Mouse (Mus musculus) cerebellum, adult 9-11 months (tissue): ENCODE results near the gene Kiss1r.

Source experiments
- DNase-seq: peaks from one replicate; pipeline ENCODE4 v3.0.0; 2022

Kiss1r gene

GRCm38 (mm10) chr10:79925785-79926490 lies 9.2 kb downstream of the Kiss1r start:
- peak; percentile 65 for DNase-seq

GRCm38 (mm10) chr10:79926491-79927323 lies 9.9 kb downstream of the Kiss1r start, which contains the start of gene Arid3a:
Gene Arid3a, plus strand, starts transcription at chr10:79927043.
- DNase-seq: peak; percentile 89

- DNase-seq: peak; percentile 73
These were observed 10.7 kb downstream of the Kiss1r start for GRCm38 (mm10) chr10:79927324-79928029.

- DNase-seq: peak; percentile 58
These were observed 11.4 kb downstream of the Kiss1r start for GRCm38 (mm10) chr10:79928030-79928694.

- DNase-seq: peak; percentile 61
These were observed 12.3 kb downstream of the Kiss1r start for GRCm38 (mm10) chr10:79928907-79929701.

GRCm38 (mm10) chr10:79929967-79930825 lies 13.4 kb downstream of the Kiss1r start:
- peak; percentile 56 for DNase-seq

- DNase-seq: no peak
These were observed 14.0 kb downstream of the Kiss1r start for GRCm38 (mm10) chr10:79930826-79931186.

GRCm38 (mm10) chr10:79931797-79932196 lies 15.0 kb downstream of the Kiss1r start:
- DNase-seq: peak; percentile 51

- DNase-seq: peak; percentile 79
These were observed 16.0 kb downstream of the Kiss1r start for GRCm38 (mm10) chr10:79932736-79933135.

- DNase-seq: peak; percentile 62
These were observed 16.4 kb downstream of the Kiss1r start for GRCm38 (mm10) chr10:79933145-79933679.

- peak; percentile 45 for DNase-seq
These were observed 17.1 kb downstream of the Kiss1r start for GRCm38 (mm10) chr10:79933861-79934260.

- peak; percentile 79 for DNase-seq
These were observed 17.5 kb downstream of the Kiss1r start for GRCm38 (mm10) chr10:79934272-79934721.

- no peak for DNase-seq
These were observed 18.2 kb downstream of the Kiss1r start for GRCm38 (mm10) chr10:79934794-79935569.

GRCm38 (mm10) chr10:79936284-79936910 lies 19.6 kb downstream of the Kiss1r start:
- DNase-seq: no peak

GRCm38 (mm10) chr10:79936911-79937441 lies 20.2 kb downstream of the Kiss1r start:
- DNase-seq: peak; percentile 76

- DNase-seq: no peak
These were observed 21.2 kb downstream of the Kiss1r start for GRCm38 (mm10) chr10:79937775-79938526.

- no peak for DNase-seq
These were observed 24.0 kb downstream of the Kiss1r start for GRCm38 (mm10) chr10:79940749-79941148.

- DNase-seq: no peak
These were observed 26.2 kb downstream of the Kiss1r start for GRCm38 (mm10) chr10:79942988-79943387.
